Mouse (Mus musculus) kidney, embryonic 16.5 days (tissue): ENCODE data around the gene Adh5. TPM values are rescaled to one million over a fixed set of nuclear protein-coding genes. Genes with fewer than 3 reads are reported as not detected.

Experiments used
- ATAC-seq: fragments of 200-750 bp; cut with Nextera tagmentation; 2 replicates; pipeline ENCODE4 v1.8.0; 2017; ENCODE audit warnings: moderate TSS enrichment; ENCODE audit not compliant: low FRiP score, low TSS enrichment
- H3K27ac ChIP-seq: fragments of 300-500 bp; sonication (generic); 2 replicates; pipeline ENCODE4 v1.5.1; 2014; ENCODE audit warnings: low read length
- H3K27me3 ChIP-seq: fragments of 300-500 bp; sonication (generic); 2 replicates; pipeline ENCODE4 v1.6.1; 2014; ENCODE audit warnings: low read length, control low read depth, mixed read lengths; ENCODE audit not compliant: insufficient read depth
- H3K36me3 ChIP-seq: fragments of 300-500 bp; sonication (generic); 2 replicates; pipeline ENCODE4 v1.6.1; 2014; ENCODE audit warnings: low read length, control low read depth, mixed read lengths; ENCODE audit not compliant: insufficient read depth
- H3K4me1 ChIP-seq: fragments of 300-500 bp; sonication (generic); 2 replicates; pipeline ENCODE4 v1.6.1; 2014; ENCODE audit warnings: low read length, control low read depth, mixed read lengths; ENCODE audit not compliant: insufficient read depth
- H3K4me2 ChIP-seq: fragments of 300-500 bp; sonication (generic); replicated peaks from 2 replicates; pipeline ENCODE4 v1.6.1; 2014; ENCODE audit warnings: low read depth, low read length
- H3K4me3 ChIP-seq: fragments of 300-500 bp; sonication (generic); 2 replicates; pipeline ENCODE4 v1.5.1; 2014; ENCODE audit warnings: mild to moderate bottlenecking, low read length
- H3K9ac ChIP-seq: fragments of 300-500 bp; sonication (generic); replicated peaks from 2 replicates; pipeline ENCODE4 v1.6.1; 2014; ENCODE audit warnings: low read length
- H3K9me3 ChIP-seq: fragments of 300-500 bp; sonication (generic); 2 replicates; pipeline ENCODE4 v1.6.1; 2016; ENCODE audit warnings: low read length, control low read depth
- WGBS: fragments of 180-500 bp; shearing (Covaris S2); extraction: QIAGEN DNeasy Blood & Tissue Kit; methylation state at CpG from one replicate; pipeline ENCODE4 v1.1.7; 2014; 5-methylcytosine and 5-hydroxymethylcytosine counted together
- polyA plus RNA-seq: library from polyadenylated mRNA; unstranded; fragments of >200 nt; fragmentation: Nextera tagmentation; extraction: Ambion mirVana; gene quantifications from 2 replicates; pipeline ENCODE4 v1.2.1, GENCODE M21; 2015

Adh5 gene
- polyA plus RNA-seq, 1 experiment from 2014 or later = 276 TPM

- no peak overlapping the region for H3K27ac ChIP-seq
- no peak for ATAC-seq
- H3K9ac ChIP-seq = no peak overlapping the region
- no peaks in the 10 kb centered on the region for H3K9me3 ChIP-seq
- no peaks in the 10 kb centered on the region for H3K4me1 ChIP-seq
- H3K36me3 ChIP-seq = no peaks in the 10 kb centered on the region
- H3K4me3 ChIP-seq = no peak overlapping the region
- WGBS = 69% methylated on average over 2 of the region's 2 CpGs
- no peaks in the 10 kb centered on the region for H3K27me3 ChIP-seq
- no peak overlapping the region for H3K4me2 ChIP-seq
Measured at GRCm38 (mm10) chr3:138423664-138424063, 19.2 kb upstream of the Adh5 start.

DNA sequence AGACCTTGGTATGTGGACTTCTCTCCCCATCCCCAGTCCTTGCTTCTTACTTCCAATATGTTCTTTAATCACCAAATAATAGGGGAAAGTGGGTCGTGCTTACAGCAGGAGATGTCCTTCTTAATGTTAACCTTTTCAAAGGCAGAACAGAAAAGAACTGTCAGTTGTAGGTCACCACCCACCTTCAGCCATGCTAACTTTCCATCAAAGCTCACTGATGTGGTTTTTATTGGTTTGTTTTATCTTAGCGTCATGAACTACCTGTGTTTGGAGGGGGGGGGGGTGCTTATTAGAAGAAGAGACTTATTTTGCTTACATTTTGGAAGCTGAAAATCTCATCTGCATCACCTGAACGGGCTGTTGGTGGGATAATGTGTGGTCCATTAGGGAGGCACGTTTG, 18.6 kb upstream of the Adh5 start:
- WGBS = 76% methylated on average over 4 of the region's 4 CpGs
- H3K36me3 ChIP-seq = no peaks in the 10 kb centered on the region
- no peak for ATAC-seq
- no peak overlapping the region for H3K27ac ChIP-seq
- H3K9ac ChIP-seq = no peak overlapping the region
- no peak overlapping the region for H3K4me3 ChIP-seq
- no peaks in the 10 kb centered on the region for H3K27me3 ChIP-seq
- no peak overlapping the region for H3K4me2 ChIP-seq
- no peaks in the 10 kb centered on the region for H3K9me3 ChIP-seq
- H3K4me1 ChIP-seq = no peaks in the 10 kb centered on the region

GRCm38 (mm10) chr3:138430360-138430976, 12.4 kb upstream of the Adh5 start:
- Histone ChIP-seq H3K9me3 (no peaks in the 10 kb centered on the region), H3K27ac (no peak overlapping the region), H3K4me3 (no peak overlapping the region), H3K27me3 (no peaks in the 10 kb centered on the region), H3K9ac (no peak overlapping the region), H3K36me3 (no peaks in the 10 kb centered on the region), H3K4me1 (peaks cover 6% of the 10 kb centered on the region; the same call in 1 of the 2 replicates), H3K4me2 (no peak overlapping the region)
- no peak for ATAC-seq
- 56% methylated on average over 6 of the region's 6 CpGs for WGBS

DNA sequence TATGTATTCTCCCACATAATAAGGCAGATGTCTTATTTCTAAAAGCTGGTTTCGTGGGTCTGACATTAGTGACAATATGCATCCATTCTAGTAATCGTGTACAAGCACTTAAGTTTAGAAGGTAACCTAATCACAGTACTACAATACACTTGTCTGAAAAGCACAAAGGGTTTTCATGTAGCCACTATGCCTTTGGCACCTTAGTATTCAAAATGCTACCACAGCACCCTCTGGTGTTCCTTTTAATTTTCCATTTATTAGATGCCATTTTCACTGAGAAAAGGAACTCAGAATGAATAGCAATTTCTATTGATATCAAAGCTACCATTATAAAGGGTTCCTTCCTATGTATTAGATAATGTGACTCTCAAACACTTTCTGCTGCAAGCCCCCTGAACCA, 11.1 kb upstream of the Adh5 start:
- Histone ChIP-seq H3K4me2 (no peak overlapping the region), H3K4me1 (peaks cover 6% of the 10 kb centered on the region; the same call in 1 of the 2 replicates), H3K9ac (no peak overlapping the region), H3K9me3 (peaks cover 3% of the 10 kb centered on the region; the same call in 1 of the 2 replicates), H3K27me3 (no peaks in the 10 kb centered on the region), H3K36me3 (no peaks in the 10 kb centered on the region), H3K4me3 (no peak overlapping the region), H3K27ac (no peak overlapping the region)
- ATAC-seq = no peak
- WGBS = 50% methylated on average over 2 of the region's 2 CpGs

GRCm38 (mm10) chr3:138438716-138439115, 4.2 kb upstream of the Adh5 start:
- Histone ChIP-seq H3K36me3 (no peaks in the 10 kb centered on the region), H3K27me3 (no peaks in the 10 kb centered on the region), H3K27ac (no peak overlapping the region), H3K4me1 (peaks cover 4% of the 10 kb centered on the region; the same call in 1 of the 2 replicates), H3K4me2 (no peak overlapping the region), H3K9ac (no peak overlapping the region), H3K4me3 (no peak overlapping the region), H3K9me3 (peaks cover 3% of the 10 kb centered on the region; the same call in 1 of the 2 replicates)
- no peak for ATAC-seq
- WGBS = 66% methylated on average over 3 of the region's 3 CpGs

GRCm38 (mm10) chr3:138442203-138442602, 690 bp upstream of the Adh5 start:
- peaks cover 12% of the 10 kb centered on the region for H3K4me1 ChIP-seq
- peak; percentile 1; the same call in 1 of the 2 replicates for ATAC-seq
- under 1% methylated on average over 9 of the region's 9 CpGs for WGBS
- peak overlapping the region; percentile 66 for H3K9ac ChIP-seq
- peak overlapping the region; percentile 79 for H3K4me2 ChIP-seq
- no peaks in the 10 kb centered on the region for H3K27me3 ChIP-seq
- H3K4me3 ChIP-seq = peak overlapping the region; percentile 66
- H3K27ac ChIP-seq = peak overlapping the region; percentile 82
- no peaks in the 10 kb centered on the region for H3K9me3 ChIP-seq
- H3K36me3 ChIP-seq = peaks cover 12% of the 10 kb centered on the region; the same call in 1 of the 2 replicates

- 4% methylated on average over 9 of the region's 9 CpGs for WGBS
- H3K27me3 ChIP-seq = no peaks in the 10 kb centered on the region
- no peaks in the 10 kb centered on the region for H3K9me3 ChIP-seq
- ATAC-seq = no peak
- peak overlapping the region; percentile 82 for H3K9ac ChIP-seq
- peak overlapping the region; percentile 79 for H3K4me2 ChIP-seq
- H3K27ac ChIP-seq = peak overlapping the region; percentile 75
- peaks cover 22% of the 10 kb centered on the region; the same call in 1 of the 2 replicates for H3K36me3 ChIP-seq
- H3K4me1 ChIP-seq = peaks cover 17% of the 10 kb centered on the region
- H3K4me3 ChIP-seq = peak overlapping the region; percentile 66
Measured at GRCm38 (mm10) chr3:138443465-138443771, 525 bp downstream of the Adh5 start.

- WGBS = 43% methylated on average over 12 of the region's 12 CpGs
- Histone ChIP-seq H3K9me3 (no peaks in the 10 kb centered on the region), H3K27me3 (no peaks in the 10 kb centered on the region), H3K36me3 (peaks cover 61% of the 10 kb centered on the region), H3K4me2 (no peak overlapping the region), H3K4me3 (no peak overlapping the region), H3K9ac (no peak overlapping the region), H3K27ac (0 out of 2 replicates have a peak overlapping the region, but pooled peaks have one; percentile 17), H3K4me1 (peaks cover 14% of the 10 kb centered on the region)
- ATAC-seq = peak; percentile 68
Measured at GRCm38 (mm10) chr3:138448077-138448860, 5.4 kb downstream of the Adh5 start.

- 82% methylated on average over 10 of the region's 10 CpGs for WGBS
Measured at GRCm38 (mm10) chr3:138452169-138452568, 9.3 kb downstream of the Adh5 start.

GRCm38 (mm10) chr3:138454234-138454633, 11.3 kb downstream of the Adh5 start:
- 96% methylated on average over 1 of the region's 1 CpGs for WGBS
- no peak for ATAC-seq

More at GRCm38 (mm10) chr3:138452169-138452568, 9.3 kb downstream of the Adh5 start:
- peaks cover 5% of the 10 kb centered on the region; the same call in 1 of the 2 replicates for H3K4me1 ChIP-seq
- no peak overlapping the region for H3K9ac ChIP-seq
- H3K9me3 ChIP-seq = no peaks in the 10 kb centered on the region
- H3K27ac ChIP-seq = no peak overlapping the region
- H3K36me3 ChIP-seq = peaks cover 86% of the 10 kb centered on the region
- no peak overlapping the region for H3K4me2 ChIP-seq
- no peak for ATAC-seq
- H3K27me3 ChIP-seq = no peaks in the 10 kb centered on the region
- no peak overlapping the region for H3K4me3 ChIP-seq

More at GRCm38 (mm10) chr3:138454234-138454633, 11.3 kb downstream of the Adh5 start:
- Histone ChIP-seq H3K27me3 (no peaks in the 10 kb centered on the region), H3K9ac (no peak overlapping the region), H3K4me1 (no peaks in the 10 kb centered on the region), H3K27ac (no peak overlapping the region), H3K36me3 (peaks cover 90% of the 10 kb centered on the region), H3K4me2 (no peak overlapping the region), H3K9me3 (no peaks in the 10 kb centered on the region), H3K4me3 (no peak overlapping the region)
